Mouse (Mus musculus) embryonic facial prominence, embryonic 14.5 days (tissue): Measurements from ENCODE around the gene Card19. TPM values are rescaled to one million over a fixed set of nuclear protein-coding genes. Genes with fewer than 3 reads are reported as not detected.

ENCODE experiments used
- ATAC-seq: fragments of 200-750 bp; cut with Nextera tagmentation; 2 replicates; pipeline ENCODE4 v1.8.0; 2017; ENCODE audit warnings: low read depth, moderate number of reproducible peaks, moderate TSS enrichment
- DNase-seq: peaks from one replicate; pipeline ENCODE4 v3.0.0-alpha.2; 2015; ENCODE audit warnings: low spot score
- H3K27ac ChIP-seq: fragments of 300-500 bp; sonication (generic); replicated peaks from 2 replicates; pipeline ENCODE4 v1.5.1; 2014; ENCODE audit warnings: low read depth, mild to moderate bottlenecking, low read length, moderate library complexity
- H3K27me3 ChIP-seq: fragments of 300-500 bp; sonication (generic); replicated peaks from 2 replicates; pipeline ENCODE4 v1.6.1; 2014; ENCODE audit warnings: low read length; ENCODE audit not compliant: control insufficient read depth, insufficient read depth
- H3K36me3 ChIP-seq: fragments of 300-500 bp; sonication (generic); 2 replicates; pipeline ENCODE4 v1.6.1; 2014; ENCODE audit warnings: low read length, mixed read lengths; ENCODE audit not compliant: control insufficient read depth, insufficient read depth
- H3K4me1 ChIP-seq: fragments of 300-500 bp; sonication (generic); 2 replicates; pipeline ENCODE4 v1.6.1; 2014; ENCODE audit warnings: antibody characterized with exemption, low read length; ENCODE audit not compliant: control insufficient read depth, insufficient read depth
- H3K4me2 ChIP-seq: fragments of 300-500 bp; sonication (generic); 2 replicates; pipeline ENCODE4 v1.6.1; 2014; ENCODE audit warnings: low read depth, mild to moderate bottlenecking, low read length, moderate library complexity, mixed read lengths
- H3K4me3 ChIP-seq: fragments of 300-500 bp; sonication (generic); 2 replicates; pipeline ENCODE4 v1.5.1; 2014; ENCODE audit warnings: low read depth, mild to moderate bottlenecking, low read length
- H3K9ac ChIP-seq: fragments of 300-500 bp; sonication (generic); 2 replicates; pipeline ENCODE4 v1.6.1; 2014; ENCODE audit warnings: low read depth, mild to moderate bottlenecking, low read length, moderate library complexity, mixed read lengths
- H3K9me3 ChIP-seq: fragments of 300-500 bp; sonication (generic); 2 replicates; pipeline ENCODE4 v1.6.1; 2016; ENCODE audit warnings: low read length; ENCODE audit not compliant: control insufficient read depth
- WGBS: fragments of 180-500 bp; shearing (Covaris S2); extraction: QIAGEN DNeasy Blood & Tissue Kit; methylation state at CpG from one replicate; pipeline ENCODE4 v1.1.7; 2014; 5-methylcytosine and 5-hydroxymethylcytosine counted together
- polyA plus RNA-seq: library from polyadenylated mRNA; unstranded; fragments of >200 nt; fragmentation: Nextera tagmentation; extraction: Ambion mirVana; gene quantifications from 2 replicates; pipeline ENCODE4 v1.2.1, GENCODE M21; 2014

Card19 gene
- polyA plus RNA-seq, 1 experiment from 2014 or later: 65.1 TPM

DNA sequence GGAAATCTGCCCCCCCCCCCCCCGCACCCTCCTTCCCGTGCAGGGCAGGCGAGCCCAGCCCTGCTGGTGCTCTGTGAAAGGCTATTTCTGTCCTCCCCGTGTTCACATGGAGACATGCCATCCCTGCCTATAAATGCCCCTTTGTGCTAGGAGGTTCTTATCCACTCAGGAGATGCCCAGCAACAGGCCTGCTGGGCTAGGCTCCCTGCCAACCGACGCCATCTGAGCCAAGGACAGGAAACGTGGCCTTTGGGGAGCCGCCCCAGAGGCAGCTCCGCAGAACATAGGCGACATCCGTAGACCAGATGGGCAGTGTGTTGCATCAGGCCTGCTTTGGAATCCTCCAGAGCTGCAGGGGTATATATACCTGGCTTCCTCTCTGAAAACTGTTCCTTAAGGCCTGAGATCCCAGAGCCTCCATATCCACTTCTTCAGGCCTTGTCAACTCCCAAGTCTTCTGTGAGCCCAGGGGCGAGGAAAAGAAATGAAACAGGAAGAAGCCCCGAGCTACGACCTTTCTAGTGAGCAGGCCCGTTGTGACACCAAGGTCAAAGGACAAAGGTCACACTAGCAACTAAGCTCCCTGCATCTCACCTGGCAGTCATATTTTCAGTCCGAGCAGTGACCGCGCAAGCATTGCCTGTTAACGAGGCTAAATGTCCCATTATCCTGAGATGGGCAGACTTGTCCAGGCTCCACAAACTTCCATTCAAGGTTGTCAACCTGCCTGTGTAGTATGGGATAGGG, 36.8 kb downstream of the Card19 start:
- Histone ChIP-seq H3K4me2 (no peak overlapping the region), H3K27ac (peak overlapping the region; percentile 72), H3K4me1 (peaks cover 10% of the 10 kb centered on the region; the same call in 1 of the 2 replicates), H3K27me3 (no peaks in the 10 kb centered on the region), H3K36me3 (no peaks in the 10 kb centered on the region), H3K9me3 (no peaks in the 10 kb centered on the region), H3K9ac (no peak overlapping the region), H3K4me3 (no peak overlapping the region)
- ATAC-seq (peak; percentile 76; the same call in 1 of the 2 replicates), DNase-seq (peak; percentile 87)
- 50% methylated on average over 19 of the region's 19 CpGs for WGBS

DNA sequence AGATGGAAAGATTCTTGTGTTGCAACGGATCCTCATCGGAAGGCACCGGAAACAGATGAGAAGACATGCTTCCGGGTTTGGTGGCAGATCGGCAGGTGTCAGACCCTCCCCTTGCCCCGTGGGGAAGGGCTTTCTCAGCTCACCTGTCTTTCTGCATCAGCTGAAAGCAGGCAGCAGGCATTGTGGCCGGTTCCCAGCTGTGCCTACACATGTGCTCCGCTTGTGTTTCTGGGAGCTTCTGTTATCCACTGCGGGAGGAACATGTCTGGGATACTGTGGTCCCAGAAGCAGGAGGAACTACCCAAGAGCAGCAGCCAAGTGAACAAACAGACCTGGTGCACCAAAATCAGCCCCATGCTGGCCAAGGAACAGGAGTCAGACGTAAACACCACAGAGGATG, 40.3 kb downstream of the Card19 start:
- Histone ChIP-seq H3K36me3 (no peaks in the 10 kb centered on the region), H3K4me2 (no peak overlapping the region), H3K4me1 (peaks cover 10% of the 10 kb centered on the region; the same call in 1 of the 2 replicates), H3K27me3 (no peaks in the 10 kb centered on the region), H3K9me3 (no peaks in the 10 kb centered on the region), H3K27ac (no peak overlapping the region), H3K4me3 (no peak overlapping the region), H3K9ac (no peak overlapping the region)
- WGBS: 68% methylated on average over 10 of the region's 10 CpGs
- DNase-seq: no peak
- no peak for ATAC-seq

DNA sequence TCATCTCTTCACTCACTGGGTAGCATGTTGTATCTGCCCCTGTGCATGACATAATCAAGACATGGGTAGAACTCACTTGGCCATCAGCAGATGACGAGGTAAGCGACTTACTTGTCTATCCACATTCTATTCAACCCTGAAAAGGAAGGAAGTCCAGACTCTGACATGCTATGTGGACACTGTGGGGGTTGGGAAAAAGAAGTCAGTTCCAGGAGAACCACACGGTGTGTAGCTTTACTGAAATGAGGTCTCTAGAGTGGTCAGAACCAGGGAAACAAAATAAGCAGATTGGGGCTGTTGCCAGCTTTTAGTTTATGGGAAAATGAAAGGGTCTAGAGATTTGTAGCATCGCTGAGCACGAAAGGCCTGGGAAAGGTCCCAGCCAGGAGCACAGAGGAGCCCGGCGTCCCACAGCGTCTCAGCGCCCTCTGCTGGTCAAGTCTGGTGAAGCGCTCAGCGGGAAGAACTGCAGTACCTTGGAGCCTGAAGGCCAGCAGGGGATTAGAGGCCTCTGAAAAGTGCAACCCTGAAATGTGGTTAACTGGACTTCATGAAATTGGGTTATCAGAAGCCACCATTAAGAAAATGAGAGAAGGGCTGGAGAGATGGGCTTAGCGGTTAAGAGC, 42.8 kb downstream of the Card19 start:
- WGBS: 6% methylated on average over 12 of the region's 12 CpGs
- H3K4me2 ChIP-seq: no peak overlapping the region
- H3K36me3 ChIP-seq: no peaks in the 10 kb centered on the region
- H3K27me3 ChIP-seq: no peaks in the 10 kb centered on the region
- no peaks in the 10 kb centered on the region for H3K4me1 ChIP-seq
- H3K27ac ChIP-seq: no peak overlapping the region
- no peak overlapping the region for H3K4me3 ChIP-seq
- no peaks in the 10 kb centered on the region for H3K9me3 ChIP-seq
- no peak overlapping the region for H3K9ac ChIP-seq
- DNase-seq (peak; percentile 84), ATAC-seq (peak; percentile 83)

DNA sequence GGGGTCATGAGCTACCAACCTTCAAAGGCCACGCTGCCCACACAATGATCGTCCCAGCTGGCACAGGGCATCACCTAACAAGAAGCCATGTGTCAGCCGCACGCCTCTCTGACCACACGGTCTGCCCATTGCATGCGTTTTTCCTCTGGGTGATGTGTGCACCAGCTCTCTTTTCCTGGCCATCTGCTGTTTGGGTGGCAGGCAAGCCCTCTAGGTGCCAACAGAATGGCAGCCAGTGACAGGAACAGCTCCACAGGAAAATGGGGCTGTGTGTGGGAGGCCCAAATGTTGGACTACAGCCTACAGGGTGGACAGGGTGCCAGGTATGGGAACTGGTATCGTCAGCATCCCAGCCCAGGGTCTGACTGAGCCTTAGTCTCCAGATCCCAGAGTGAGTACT, 43.5 kb downstream of the Card19 start:
- 81% methylated on average over 7 of the region's 7 CpGs for WGBS
- no peaks in the 10 kb centered on the region for H3K27me3 ChIP-seq
- no peaks in the 10 kb centered on the region for H3K36me3 ChIP-seq
- no peak overlapping the region for H3K27ac ChIP-seq
- no peaks in the 10 kb centered on the region for H3K4me1 ChIP-seq
- no peak overlapping the region for H3K4me2 ChIP-seq
- no peak overlapping the region for H3K9ac ChIP-seq
- no peaks in the 10 kb centered on the region for H3K9me3 ChIP-seq
- ATAC-seq: no peak
- DNase-seq: no peak
- no peak overlapping the region for H3K4me3 ChIP-seq

DNA sequence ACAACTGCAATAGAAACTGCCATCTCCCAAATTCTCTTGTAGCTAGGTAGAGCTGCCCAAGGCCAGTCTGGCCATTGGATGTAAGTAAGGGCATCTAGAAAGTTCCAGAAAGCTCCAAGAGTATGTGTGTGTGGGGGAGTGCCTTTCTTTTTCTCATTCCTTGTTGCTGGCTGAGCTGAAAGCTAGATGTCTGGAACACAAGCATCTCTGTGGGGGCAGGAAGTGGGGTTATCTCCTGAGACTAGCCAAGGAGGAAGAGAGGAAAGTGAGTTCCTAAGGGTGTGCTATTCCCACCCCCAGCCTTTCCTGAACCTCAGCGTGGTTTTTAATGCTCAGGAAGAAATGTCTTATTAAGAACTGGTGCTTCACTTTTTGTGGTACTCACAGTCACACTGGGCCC, 44.1 kb downstream of the Card19 start:
- H3K9me3 ChIP-seq: no peaks in the 10 kb centered on the region
- H3K9ac ChIP-seq: no peak overlapping the region
- no peak for ATAC-seq

DNA sequence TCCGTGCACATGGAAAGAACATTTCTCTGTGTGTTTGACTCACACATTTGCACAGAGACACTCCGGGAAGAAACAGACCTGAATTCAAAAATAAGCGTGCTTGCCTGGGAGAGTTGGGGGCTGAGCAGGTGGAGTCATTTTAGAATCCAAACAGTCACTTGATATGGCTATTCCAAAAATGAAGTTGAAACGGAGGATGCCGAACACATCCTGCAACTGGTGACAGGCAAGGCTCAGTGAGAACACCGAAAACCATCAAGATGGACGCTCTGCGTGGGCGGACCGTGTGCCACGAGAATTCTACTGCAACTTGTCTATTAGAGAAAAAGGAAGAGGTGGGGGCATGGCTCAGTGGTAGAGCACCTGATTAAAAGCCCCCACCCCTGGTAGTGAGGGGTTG, 45.2 kb downstream of the Card19 start:
- H3K4me1 ChIP-seq: no peaks in the 10 kb centered on the region
- H3K4me2 ChIP-seq: no peak overlapping the region
- H3K9ac ChIP-seq: no peak overlapping the region
- no peak for DNase-seq
- no peaks in the 10 kb centered on the region for H3K27me3 ChIP-seq
- no peak overlapping the region for H3K4me3 ChIP-seq
- WGBS: 82% methylated on average over 11 of the region's 11 CpGs
- ATAC-seq: no peak
- no peaks in the 10 kb centered on the region for H3K9me3 ChIP-seq
- H3K36me3 ChIP-seq: no peaks in the 10 kb centered on the region
- H3K27ac ChIP-seq: no peak overlapping the region

More for the DNA sequence above, 44.1 kb downstream of the Card19 start:
- Histone ChIP-seq H3K36me3 (no peaks in the 10 kb centered on the region), H3K4me3 (no peak overlapping the region), H3K4me1 (no peaks in the 10 kb centered on the region), H3K27me3 (no peaks in the 10 kb centered on the region), H3K27ac (no peak overlapping the region), H3K4me2 (no peak overlapping the region)
- 56% methylated on average over 1 of the region's 1 CpGs for WGBS
- no peak for DNase-seq

DNA sequence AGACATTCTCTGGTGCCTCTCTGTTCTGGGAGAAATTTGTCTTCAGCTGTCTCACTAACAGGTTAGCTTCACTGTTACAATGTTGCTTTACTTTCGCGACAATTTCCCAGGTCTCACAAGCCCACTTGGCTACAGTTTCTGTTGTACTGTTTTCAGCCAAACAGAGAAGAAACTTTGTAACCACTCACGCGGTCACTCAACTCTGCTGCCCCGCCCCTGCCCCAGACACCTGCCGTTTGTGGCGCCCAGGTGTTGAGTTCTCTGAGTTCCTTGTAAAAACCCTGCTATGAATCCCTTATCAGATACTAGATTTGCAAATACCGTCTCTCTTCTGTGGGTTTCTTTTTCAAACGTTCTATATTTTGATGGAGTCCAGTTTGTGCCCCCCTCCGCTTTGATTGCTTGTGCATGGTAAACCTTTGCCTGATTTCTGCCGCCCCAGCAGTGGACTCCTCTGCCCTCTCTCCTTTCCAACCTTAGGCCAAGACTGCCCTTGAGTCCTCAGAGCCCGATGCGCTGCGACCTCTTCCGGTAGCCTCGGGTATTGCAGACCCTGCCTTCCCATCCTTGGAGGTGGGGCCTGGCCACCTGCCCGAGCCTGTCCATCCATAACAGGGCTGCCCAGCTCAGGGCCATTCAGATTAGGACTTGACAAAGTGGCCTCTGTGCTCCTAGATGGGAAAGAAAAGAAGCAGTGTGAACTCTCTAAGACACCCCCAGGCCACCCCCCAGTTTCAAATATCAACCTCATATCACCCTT, 46.2 kb downstream of the Card19 start:
- no peak overlapping the region for H3K4me3 ChIP-seq
- DNase-seq (peak; percentile 72), ATAC-seq (peak; percentile 64)
- H3K36me3 ChIP-seq: no peaks in the 10 kb centered on the region
- no peaks in the 10 kb centered on the region for H3K9me3 ChIP-seq
- H3K4me1 ChIP-seq: no peaks in the 10 kb centered on the region
- no peak overlapping the region for H3K9ac ChIP-seq
- H3K27me3 ChIP-seq: no peaks in the 10 kb centered on the region
- H3K4me2 ChIP-seq: no peak overlapping the region
- WGBS: 17% methylated on average over 17 of the region's 17 CpGs
- H3K27ac ChIP-seq: no peak overlapping the region

DNA sequence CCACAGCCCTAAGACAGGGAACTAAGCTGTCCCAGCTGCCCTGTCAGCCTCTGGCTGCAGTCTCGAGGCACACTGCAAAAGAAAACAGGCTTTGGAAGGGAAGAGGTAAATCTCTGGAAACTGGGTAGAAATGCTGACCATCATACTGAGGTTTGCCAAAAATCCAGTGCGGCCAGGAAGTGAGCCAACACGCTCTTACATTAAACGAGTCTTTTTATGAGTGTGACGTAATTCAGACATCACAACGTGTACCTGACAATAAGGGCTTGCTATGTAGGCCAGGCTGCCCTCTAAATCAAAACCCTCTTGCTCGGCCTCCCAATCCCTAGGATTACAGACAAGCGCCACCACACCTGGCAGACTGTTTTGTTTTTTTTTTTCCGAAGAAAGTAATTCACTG, 48.8 kb downstream of the Card19 start:
- Histone ChIP-seq H3K4me3 (no peak overlapping the region), H3K4me2 (no peak overlapping the region), H3K27ac (no peak overlapping the region), H3K36me3 (no peaks in the 10 kb centered on the region), H3K27me3 (no peaks in the 10 kb centered on the region), H3K9me3 (no peaks in the 10 kb centered on the region), H3K9ac (no peak overlapping the region), H3K4me1 (no peaks in the 10 kb centered on the region)
- 61% methylated on average over 9 of the region's 9 CpGs for WGBS
- ATAC-seq (no peak), DNase-seq (no peak)
